Mouse (Mus musculus): ENCODE measurements around the gene Fcho2. TPM values are rescaled to one million over a fixed set of nuclear protein-coding genes. Genes with fewer than 3 reads are reported as not detected.
"Not testable (repeated sequence)": the region's sequence is repeated elsewhere in the genome, so short reads cannot be mapped to it uniquely, and the experiment has no call there.

Gene Fcho2
- 29.6 and 31.8 TPM in 2 replicates for polyA plus RNA-seq (2015; fragmentation: Nextera tagmentation; extraction: Ambion mirVana)

DNA sequence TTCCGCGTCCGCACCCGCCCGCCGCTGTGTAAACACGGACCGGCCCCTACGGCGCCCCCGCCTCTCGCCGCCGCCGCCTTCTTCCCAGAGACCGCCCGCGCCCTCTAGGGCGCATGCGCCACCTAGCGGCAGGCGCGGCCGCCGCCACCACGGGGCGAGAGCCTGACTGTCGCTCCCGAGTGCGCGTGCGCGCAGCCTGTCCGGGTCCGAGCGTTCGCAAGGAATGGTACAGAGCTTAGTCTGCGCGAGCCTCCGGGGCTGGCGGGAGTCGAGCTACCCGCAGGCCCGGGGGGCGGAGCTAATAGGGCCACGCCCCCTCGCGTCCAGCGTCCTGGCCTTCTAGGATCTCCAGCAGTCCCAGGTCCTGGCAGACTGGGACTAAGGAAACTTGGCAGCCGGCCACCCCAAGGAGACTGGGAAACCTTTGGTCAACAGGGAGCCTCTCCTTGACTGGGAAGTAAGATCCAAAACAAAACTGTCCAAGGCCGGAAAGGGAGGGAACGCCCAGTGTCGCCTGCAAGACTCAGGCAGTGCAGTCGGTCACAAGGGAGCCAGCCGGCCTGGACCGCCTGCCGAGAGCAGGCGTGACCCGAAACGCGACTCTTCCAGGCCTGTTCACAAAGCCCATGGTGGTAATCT lies at the start of gene Fcho2:
TSS of gene Fcho2 (minus strand) at position 303 of the 639 bp plus-strand sequence.
- WGBS: under 1% methylated on average over 53 of the region's 61 CpGs
- ATAC-seq: peak; percentile 97
- Histone ChIP-seq H3K4me2 (ENCODE audit: low read length) (peak within 1 kb of the TSS; percentile 65), H3K4me3 (replicated peaks; ENCODE audit: low read length) (peak within 1 kb of the TSS; percentile 96), H3K9ac (replicated peaks; ENCODE audit: low read depth, low read length) (peak within 1 kb of the TSS; percentile 77), H3K9me3 (ENCODE audit: control insufficient read depth, low read length) (no peaks in the 10 kb centered on the region), H3K4me1 (replicated peaks; ENCODE audit: control insufficient read depth, insufficient read depth, low read length) (peaks cover 8% of the 10 kb centered on the region), H3K36me3 (ENCODE audit: control insufficient read depth, insufficient read depth) (no peaks in the 10 kb centered on the region), H3K27ac (ENCODE audit: low read length) (peak within 1 kb of the TSS; percentile 78), H3K27me3 (replicated peaks; ENCODE audit: control insufficient read depth, insufficient read depth, low read length) (no peaks in the 10 kb centered on the region)

DNA sequence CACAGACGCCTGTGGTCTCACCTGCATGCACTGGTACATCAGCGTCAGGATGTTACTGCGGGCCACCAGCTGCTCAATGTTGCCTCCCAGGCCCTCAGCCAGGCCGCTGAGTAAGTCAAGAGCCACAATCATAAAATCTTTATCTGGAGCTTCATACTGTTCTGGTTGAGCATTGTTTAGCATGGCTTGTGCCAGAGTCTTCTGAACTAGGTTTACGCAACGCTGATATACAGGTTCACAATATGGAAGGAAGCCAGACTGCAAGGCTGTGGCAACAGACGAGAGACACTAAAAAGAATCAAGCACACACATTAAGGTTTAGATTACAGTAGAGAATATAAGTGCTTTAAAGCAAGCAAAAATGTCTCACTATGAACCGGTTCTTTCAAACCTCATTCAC lies 40.0 kb upstream of the Fcho2 start:
- H3K9ac ChIP-seq (replicated peaks; ENCODE audit: low read depth, low read length): no peak overlapping the region
- H3K4me3 ChIP-seq (replicated peaks; ENCODE audit: low read length): no peak overlapping the region
- 91% methylated on average over 8 of the region's 8 CpGs for WGBS
- no peak overlapping the region for H3K4me2 ChIP-seq (ENCODE audit: low read length)
- H3K36me3 ChIP-seq (ENCODE audit: control insufficient read depth, insufficient read depth): peaks cover 51% of the 10 kb centered on the region
- no peaks in the 10 kb centered on the region for H3K9me3 ChIP-seq (ENCODE audit: control insufficient read depth, low read length)
- ATAC-seq: no peak
- no peaks in the 10 kb centered on the region for H3K4me1 ChIP-seq (replicated peaks; ENCODE audit: control insufficient read depth, insufficient read depth, low read length)
- no peaks in the 10 kb centered on the region for H3K27me3 ChIP-seq (replicated peaks; ENCODE audit: control insufficient read depth, insufficient read depth, low read length)
- H3K27ac ChIP-seq (ENCODE audit: low read length): no peak overlapping the region

- Histone ChIP-seq H3K27me3 (replicated peaks; ENCODE audit: control insufficient read depth, insufficient read depth, low read length) (no peaks in the 10 kb centered on the region), H3K4me2 (ENCODE audit: low read length) (no peak overlapping the region), H3K27ac (ENCODE audit: low read length) (no peak overlapping the region), H3K4me3 (replicated peaks; ENCODE audit: low read length) (no peak overlapping the region), H3K4me1 (replicated peaks; ENCODE audit: control insufficient read depth, insufficient read depth, low read length) (no peaks in the 10 kb centered on the region), H3K36me3 (ENCODE audit: control insufficient read depth, insufficient read depth) (peaks cover 18% of the 10 kb centered on the region), H3K9ac (replicated peaks; ENCODE audit: low read depth, low read length) (no peak overlapping the region), H3K9me3 (ENCODE audit: control insufficient read depth, low read length) (no peaks in the 10 kb centered on the region)
- no peak for ATAC-seq
- WGBS: 95% methylated on average over 1 of the region's 1 CpGs
Observed at GRCm38 (mm10) chr13:98845794-98846193, 30.5 kb upstream of the Fcho2 start.

DNA sequence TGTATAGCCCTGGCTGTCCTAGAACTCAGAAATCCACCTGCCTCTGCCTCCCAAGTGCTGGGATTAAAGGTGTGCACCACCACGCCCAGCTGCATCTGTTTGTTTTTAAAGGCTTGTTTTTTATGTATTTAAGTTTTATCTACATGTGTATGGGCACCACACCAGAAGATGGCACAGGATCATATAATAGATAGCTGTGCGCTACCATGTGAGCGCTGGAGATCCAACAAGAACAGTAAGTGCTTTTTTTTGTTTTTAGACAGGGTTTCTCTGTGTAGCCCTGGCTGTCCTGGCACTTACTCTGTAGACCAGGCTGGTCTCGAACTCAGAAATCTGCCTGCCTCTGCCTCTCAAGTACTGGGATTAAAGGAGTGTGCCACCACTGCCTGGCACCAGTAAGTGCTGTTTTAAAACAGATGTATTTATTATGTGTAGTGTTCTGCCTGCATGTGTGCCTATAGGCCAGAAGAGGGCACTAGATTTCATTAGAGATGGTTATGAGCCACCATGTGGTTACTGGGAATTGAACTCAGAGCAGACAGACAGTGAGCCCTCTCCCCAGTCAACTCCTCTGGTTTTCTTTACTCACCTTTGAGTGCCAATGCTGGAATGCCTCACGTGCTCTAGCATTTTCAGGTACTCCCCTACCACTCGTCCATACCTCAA lies 21.3 kb upstream of the Fcho2 start:
- ATAC-seq: no peak
- 92% methylated on average over 6 of the region's 6 CpGs for WGBS
- no peak overlapping the region for H3K9ac ChIP-seq (replicated peaks; ENCODE audit: low read depth, low read length)
- H3K27me3 ChIP-seq (replicated peaks; ENCODE audit: control insufficient read depth, insufficient read depth, low read length): no peaks in the 10 kb centered on the region
- H3K4me2 ChIP-seq (ENCODE audit: low read length): no peak overlapping the region
- H3K27ac ChIP-seq (ENCODE audit: low read length): no peak overlapping the region
- peaks cover 12% of the 10 kb centered on the region for H3K36me3 ChIP-seq (ENCODE audit: control insufficient read depth, insufficient read depth)
- H3K4me3 ChIP-seq (replicated peaks; ENCODE audit: low read length): no peak overlapping the region
- H3K4me1 ChIP-seq (replicated peaks; ENCODE audit: control insufficient read depth, insufficient read depth, low read length): no peaks in the 10 kb centered on the region
- H3K9me3 ChIP-seq (ENCODE audit: control insufficient read depth, low read length): no peaks in the 10 kb centered on the region

DNA sequence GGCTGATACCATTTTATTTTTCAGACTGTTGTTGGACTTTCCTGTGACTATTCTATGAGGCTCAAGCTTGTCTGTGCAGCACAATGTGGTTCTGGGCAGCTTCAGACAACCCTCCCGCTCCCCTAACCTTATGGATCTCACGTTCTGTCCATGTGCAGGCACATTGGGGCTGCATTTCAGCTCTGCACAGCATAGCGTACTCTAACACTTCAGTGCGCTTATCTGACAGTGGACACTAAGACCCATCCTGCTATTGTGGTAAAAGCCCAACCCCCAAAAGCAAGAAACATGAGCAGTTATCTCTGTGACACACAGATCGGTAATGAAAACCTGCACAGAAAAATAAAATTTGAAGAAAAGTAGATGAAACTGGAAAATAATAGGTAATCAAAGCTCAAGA lies 20.5 kb upstream of the Fcho2 start:
- WGBS: 91% methylated on average over 5 of the region's 5 CpGs
- H3K9me3 ChIP-seq (ENCODE audit: control insufficient read depth, low read length): no peaks in the 10 kb centered on the region
- ATAC-seq: peak; percentile 29; the same call in 1 of the 2 replicates

DNA sequence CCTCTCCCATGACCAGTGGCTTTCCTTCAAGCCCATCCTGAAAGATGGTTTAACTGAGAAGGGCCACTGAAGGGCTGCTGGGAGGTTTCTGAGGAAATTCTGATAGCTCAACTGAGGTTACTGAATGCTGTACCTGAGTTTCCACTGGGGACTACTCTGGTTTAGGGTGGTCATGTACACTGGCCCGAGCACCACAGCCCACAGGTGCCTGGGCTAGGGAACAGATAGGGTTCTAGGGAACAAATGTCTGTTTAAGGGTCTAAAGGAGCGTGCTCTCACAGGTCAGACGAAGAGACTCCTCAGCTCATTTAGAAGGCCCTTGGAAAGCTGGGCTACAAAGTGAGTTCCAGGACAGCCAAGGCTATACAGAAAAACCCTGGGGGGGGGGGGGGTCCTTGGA lies 19.5 kb upstream of the Fcho2 start:
- Histone ChIP-seq H3K9me3 (ENCODE audit: control insufficient read depth, low read length) (no peaks in the 10 kb centered on the region), H3K4me3 (replicated peaks; ENCODE audit: low read length) (no peak overlapping the region), H3K9ac (replicated peaks; ENCODE audit: low read depth, low read length) (no peak overlapping the region), H3K27me3 (replicated peaks; ENCODE audit: control insufficient read depth, insufficient read depth, low read length) (no peaks in the 10 kb centered on the region), H3K4me1 (replicated peaks; ENCODE audit: control insufficient read depth, insufficient read depth, low read length) (no peaks in the 10 kb centered on the region), H3K27ac (ENCODE audit: low read length) (no peak overlapping the region), H3K4me2 (ENCODE audit: low read length) (no peak overlapping the region), H3K36me3 (ENCODE audit: control insufficient read depth, insufficient read depth) (peaks cover 12% of the 10 kb centered on the region)
- WGBS: 83% methylated on average over 3 of the region's 3 CpGs
- ATAC-seq: peak; percentile 28; the same call in 1 of the 2 replicates

More for the DNA sequence above, 20.5 kb upstream of the Fcho2 start:
- Histone ChIP-seq H3K27ac (ENCODE audit: low read length) (no peak overlapping the region), H3K36me3 (ENCODE audit: control insufficient read depth, insufficient read depth) (peaks cover 12% of the 10 kb centered on the region), H3K4me3 (replicated peaks; ENCODE audit: low read length) (no peak overlapping the region), H3K27me3 (replicated peaks; ENCODE audit: control insufficient read depth, insufficient read depth, low read length) (no peaks in the 10 kb centered on the region), H3K4me2 (ENCODE audit: low read length) (no peak overlapping the region), H3K9ac (replicated peaks; ENCODE audit: low read depth, low read length) (no peak overlapping the region), H3K4me1 (replicated peaks; ENCODE audit: control insufficient read depth, insufficient read depth, low read length) (no peaks in the 10 kb centered on the region)

DNA sequence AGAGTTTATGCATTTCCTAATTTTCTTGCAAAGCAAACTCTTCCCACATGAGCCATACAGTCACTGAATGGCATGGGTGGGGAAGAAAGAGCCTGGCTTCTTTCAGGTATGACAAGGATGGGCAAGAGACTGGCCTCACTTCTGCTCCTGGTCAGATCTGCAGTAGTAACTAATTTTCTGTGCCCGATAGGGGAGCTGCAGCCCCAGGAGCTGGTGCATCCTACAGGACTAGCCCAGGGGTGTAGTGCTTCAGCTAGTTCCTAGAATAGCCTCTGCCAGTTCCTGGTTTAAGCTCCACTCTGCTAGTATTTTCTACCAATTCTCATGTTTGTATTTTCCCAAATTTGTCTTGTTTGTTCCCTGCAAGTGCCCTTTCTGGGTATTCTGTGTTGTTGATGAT lies 18.9 kb upstream of the Fcho2 start:
- no peak overlapping the region for H3K4me3 ChIP-seq (replicated peaks; ENCODE audit: low read length)
- no peak overlapping the region for H3K4me2 ChIP-seq (ENCODE audit: low read length)
- H3K9me3 ChIP-seq (ENCODE audit: control insufficient read depth, low read length): no peaks in the 10 kb centered on the region
- 0 out of 2 replicates have a peak, but pooled peaks have one; percentile 26 for ATAC-seq
- no peaks in the 10 kb centered on the region for H3K4me1 ChIP-seq (replicated peaks; ENCODE audit: control insufficient read depth, insufficient read depth, low read length)
- no peak overlapping the region; the same call in 1 of the 2 replicates for H3K27ac ChIP-seq (ENCODE audit: low read length)
- H3K36me3 ChIP-seq (ENCODE audit: control insufficient read depth, insufficient read depth): peaks cover 12% of the 10 kb centered on the region
- no peaks in the 10 kb centered on the region for H3K27me3 ChIP-seq (replicated peaks; ENCODE audit: control insufficient read depth, insufficient read depth, low read length)
- H3K9ac ChIP-seq (replicated peaks; ENCODE audit: low read depth, low read length): no peak overlapping the region
- 50% methylated on average over 1 of the region's 1 CpGs for whole genome bisulfite sequencing

GRCm38 (mm10) chr13:98832451-98833450 lies 17.5 kb upstream of the Fcho2 start:
- Histone ChIP-seq H3K4me2 (ENCODE audit: low read length) (no peak overlapping the region), H3K4me3 (replicated peaks; ENCODE audit: low read length) (no peak overlapping the region), H3K36me3 (ENCODE audit: control insufficient read depth, insufficient read depth) (peaks cover 7% of the 10 kb centered on the region), H3K27ac (ENCODE audit: low read length) (no peak overlapping the region), H3K27me3 (replicated peaks; ENCODE audit: control insufficient read depth, insufficient read depth, low read length) (no peaks in the 10 kb centered on the region), H3K9me3 (ENCODE audit: control insufficient read depth, low read length) (no peaks in the 10 kb centered on the region), H3K4me1 (replicated peaks; ENCODE audit: control insufficient read depth, insufficient read depth, low read length) (no peaks in the 10 kb centered on the region), H3K9ac (replicated peaks; ENCODE audit: low read depth, low read length) (no peak overlapping the region)
- WGBS: 84% methylated on average over 10 of the region's 10 CpGs
- ATAC-seq: no peak

- H3K27me3 ChIP-seq (replicated peaks; ENCODE audit: control insufficient read depth, insufficient read depth, low read length); H3K4me3 ChIP-seq (replicated peaks; ENCODE audit: low read length); H3K9ac ChIP-seq (replicated peaks; ENCODE audit: low read depth, low read length); ATAC-seq; H3K4me1 ChIP-seq (replicated peaks; ENCODE audit: control insufficient read depth, insufficient read depth, low read length); H3K9me3 ChIP-seq (ENCODE audit: control insufficient read depth, low read length); H3K4me2 ChIP-seq (ENCODE audit: low read length); H3K27ac ChIP-seq (ENCODE audit: low read length); H3K36me3 ChIP-seq (ENCODE audit: control insufficient read depth, insufficient read depth): not testable (repeated sequence)
- WGBS: 95% methylated on average over 6 of the region's 6 CpGs
Observed at GRCm38 (mm10) chr13:98829026-98829425, 13.8 kb upstream of the Fcho2 start.
